Mouse (Mus musculus): Measurements from ENCODE around the gene Osbpl5. TPM values are rescaled to one million over a fixed set of nuclear protein-coding genes. Genes with fewer than 3 reads are reported as not detected.

Gene Osbpl5
- polyA plus RNA-seq, 1 experiment from 2014 or later = 9.4 TPM

- peaks cover 22% of the 10 kb centered on the region for H3K4me1 ChIP-seq
- no peak overlapping the region for H3K4me3 ChIP-seq
- H3K9me3 ChIP-seq = no peaks in the 10 kb centered on the region
- H3K27ac ChIP-seq = no peak overlapping the region; the same call in 1 of the 2 replicates
- peaks cover 6% of the 10 kb centered on the region; the same call in 1 of the 2 replicates for H3K36me3 ChIP-seq (replicated peaks)
- no peaks in the 10 kb centered on the region for H3K27me3 ChIP-seq (ENCODE audit: poor library complexity, severe bottlenecking)
- DNase-seq (ENCODE audit: extremely low spot score, low spot score) = no peak
- 73% methylated on average over 1 of the region's 1 CpGs for WGBS
Measured at GRCm38 (mm10) chr7:143717811-143718210, 39.0 kb downstream of the Osbpl5 start.

DNA sequence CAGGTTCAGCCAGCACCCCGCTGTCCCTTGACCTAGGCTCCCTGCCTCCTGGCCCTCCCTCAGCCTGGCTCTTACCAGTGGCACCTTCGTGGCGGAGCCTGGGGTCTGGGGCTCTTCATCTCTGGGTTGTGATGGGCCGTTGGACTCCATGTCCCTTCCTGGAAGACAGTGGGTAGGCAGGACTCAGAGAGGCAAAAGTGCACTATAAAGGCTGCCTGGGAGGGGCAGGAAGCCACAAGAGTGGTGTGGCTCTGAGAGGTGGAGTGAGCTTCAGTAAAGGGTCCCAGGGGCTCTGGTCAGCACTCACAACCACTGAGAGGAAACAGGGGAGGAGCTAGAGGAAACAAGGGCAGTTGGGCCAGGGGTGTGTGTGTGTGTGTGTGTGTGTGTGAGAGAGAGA lies 43.4 kb downstream of the Osbpl5 start:
- H3K27me3 ChIP-seq (ENCODE audit: poor library complexity, severe bottlenecking) = no peaks in the 10 kb centered on the region
- H3K9me3 ChIP-seq = no peaks in the 10 kb centered on the region
- peaks cover 12% of the 10 kb centered on the region for H3K36me3 ChIP-seq (replicated peaks)
- no peak overlapping the region for H3K4me3 ChIP-seq
- peaks cover 12% of the 10 kb centered on the region for H3K4me1 ChIP-seq
- H3K27ac ChIP-seq = no peak overlapping the region
- WGBS = 91% methylated on average over 4 of the region's 4 CpGs
- DNase-seq (ENCODE audit: extremely low spot score, low spot score) = no peak

- 91% methylated on average over 8 of the region's 8 CpGs for WGBS
- no peak for DNase-seq (ENCODE audit: extremely low spot score, low spot score)
- Histone ChIP-seq H3K4me1 (peaks cover 7% of the 10 kb centered on the region), H3K27me3 (ENCODE audit: poor library complexity, severe bottlenecking) (no peaks in the 10 kb centered on the region), H3K36me3 (replicated peaks) (peaks cover 12% of the 10 kb centered on the region), H3K9me3 (no peaks in the 10 kb centered on the region), H3K27ac (no peak overlapping the region), H3K4me3 (no peak overlapping the region)
Measured at GRCm38 (mm10) chr7:143712771-143713348, 43.9 kb downstream of the Osbpl5 start.

DNA sequence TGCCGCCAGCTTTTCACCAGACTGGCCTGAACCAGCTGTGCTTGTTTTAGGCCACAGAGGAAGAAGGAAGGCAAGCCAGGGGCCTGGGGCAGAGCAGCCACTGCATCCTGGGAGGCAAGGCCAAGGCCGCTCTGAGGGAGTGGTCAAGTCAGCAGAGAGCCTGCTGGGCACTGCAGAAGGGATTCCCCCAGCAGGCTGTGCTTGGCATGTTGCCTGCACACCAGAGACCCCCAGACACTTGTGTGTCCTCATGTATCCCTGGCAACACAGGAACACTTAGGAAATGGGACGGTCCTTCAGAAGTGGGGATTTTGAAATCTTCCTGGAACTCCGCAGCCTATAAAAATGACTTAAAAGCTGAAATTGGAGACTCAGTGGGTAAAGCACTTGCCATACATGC lies 44.8 kb downstream of the Osbpl5 start:
- no peak for DNase-seq (ENCODE audit: extremely low spot score, low spot score)
- peaks cover 12% of the 10 kb centered on the region for H3K36me3 ChIP-seq (replicated peaks)
- WGBS = 83% methylated on average over 4 of the region's 4 CpGs
- H3K27me3 ChIP-seq (ENCODE audit: poor library complexity, severe bottlenecking) = no peaks in the 10 kb centered on the region
- peaks cover 3% of the 10 kb centered on the region; the same call in 1 of the 2 replicates for H3K4me1 ChIP-seq
- 0 out of 2 replicates have a peak overlapping the region, but pooled peaks have one; percentile 5 for H3K27ac ChIP-seq
- no peaks in the 10 kb centered on the region for H3K9me3 ChIP-seq
- no peak overlapping the region for H3K4me3 ChIP-seq

DNA sequence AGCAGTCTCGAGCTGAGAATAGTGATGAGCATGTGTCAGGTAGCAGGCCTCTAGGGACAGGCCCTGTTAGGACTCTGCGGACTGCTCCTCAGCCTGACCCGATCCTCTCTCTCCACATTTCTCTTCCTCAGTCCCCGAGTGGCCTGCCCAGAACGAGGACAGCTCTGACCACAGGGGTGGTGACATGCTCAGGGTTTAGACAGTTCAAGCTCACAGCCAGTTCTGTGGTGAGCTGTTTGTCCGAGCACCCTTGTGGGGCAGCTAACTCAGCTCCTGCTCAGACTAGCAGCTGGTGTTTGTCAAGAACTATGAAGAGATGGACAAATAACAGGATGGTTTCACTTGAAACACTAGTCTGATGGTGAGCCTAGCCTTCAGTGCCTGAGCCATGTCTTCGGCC lies 45.4 kb downstream of the Osbpl5 start:
- 80% methylated on average over 7 of the region's 7 CpGs for WGBS
- no peak overlapping the region for H3K27ac ChIP-seq
- peaks cover 12% of the 10 kb centered on the region for H3K36me3 ChIP-seq (replicated peaks)
- no peak for DNase-seq (ENCODE audit: extremely low spot score, low spot score)
- no peaks in the 10 kb centered on the region for H3K27me3 ChIP-seq (ENCODE audit: poor library complexity, severe bottlenecking)
- H3K4me1 ChIP-seq = peaks cover 3% of the 10 kb centered on the region; the same call in 1 of the 2 replicates
- no peaks in the 10 kb centered on the region for H3K9me3 ChIP-seq
- H3K4me3 ChIP-seq = no peak overlapping the region

- Histone ChIP-seq H3K4me1 (peaks cover 3% of the 10 kb centered on the region; the same call in 1 of the 2 replicates), H3K4me3 (no peak overlapping the region), H3K36me3 (replicated peaks) (peaks cover 8% of the 10 kb centered on the region), H3K27ac (no peak overlapping the region), H3K27me3 (ENCODE audit: poor library complexity, severe bottlenecking) (no peaks in the 10 kb centered on the region), H3K9me3 (no peaks in the 10 kb centered on the region)
- WGBS = 89% methylated on average over 7 of the region's 7 CpGs
- DNase-seq (ENCODE audit: extremely low spot score, low spot score) = no peak
Measured at GRCm38 (mm10) chr7:143709395-143709794, 47.4 kb downstream of the Osbpl5 start.

DNA sequence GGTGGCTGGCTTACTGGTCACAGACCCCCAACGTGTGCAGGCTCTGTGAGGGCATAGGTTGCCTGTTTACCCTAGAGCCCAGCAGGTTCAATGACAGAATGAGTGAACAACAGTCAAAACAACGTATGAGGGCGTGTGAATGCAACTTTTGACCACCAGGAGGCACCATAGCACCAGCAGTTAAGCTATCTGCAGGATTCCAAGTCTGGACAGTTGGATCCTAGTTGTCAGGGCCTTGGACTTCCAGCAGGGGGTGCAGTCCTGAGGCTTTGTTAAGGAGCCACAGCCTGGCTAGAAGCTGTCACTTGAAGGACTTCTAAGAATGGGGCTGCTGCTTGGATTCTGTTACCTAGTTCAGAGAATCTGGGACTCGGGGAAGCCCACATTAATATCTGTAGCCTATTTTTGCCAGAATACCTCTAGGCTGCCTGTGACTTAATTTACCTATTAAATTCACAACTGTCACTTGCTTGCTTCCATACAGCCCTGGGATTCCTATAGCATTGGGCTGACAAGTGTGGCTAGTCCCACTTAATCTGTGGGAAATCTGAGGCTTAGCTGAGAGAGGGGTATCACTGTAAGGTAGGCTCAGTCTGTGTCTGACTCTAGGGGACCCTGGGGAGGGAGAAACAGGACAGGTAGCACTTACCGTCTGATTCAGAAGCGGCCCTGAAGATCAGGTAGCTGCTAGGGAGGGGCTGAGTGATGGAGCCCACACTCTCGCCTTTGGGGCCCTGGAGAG lies 49.9 kb downstream of the Osbpl5 start:
- peak; percentile 88 for DNase-seq (ENCODE audit: extremely low spot score, low spot score)
- H3K4me1 ChIP-seq = peaks cover 3% of the 10 kb centered on the region; the same call in 1 of the 2 replicates
- peaks cover 10% of the 10 kb centered on the region for H3K36me3 ChIP-seq (replicated peaks)
- H3K4me3 ChIP-seq = no peak overlapping the region
- H3K27ac ChIP-seq = no peak overlapping the region
- no peaks in the 10 kb centered on the region for H3K9me3 ChIP-seq
- 37% methylated on average over 7 of the region's 7 CpGs for WGBS
- H3K27me3 ChIP-seq (ENCODE audit: poor library complexity, severe bottlenecking) = no peaks in the 10 kb centered on the region

DNA sequence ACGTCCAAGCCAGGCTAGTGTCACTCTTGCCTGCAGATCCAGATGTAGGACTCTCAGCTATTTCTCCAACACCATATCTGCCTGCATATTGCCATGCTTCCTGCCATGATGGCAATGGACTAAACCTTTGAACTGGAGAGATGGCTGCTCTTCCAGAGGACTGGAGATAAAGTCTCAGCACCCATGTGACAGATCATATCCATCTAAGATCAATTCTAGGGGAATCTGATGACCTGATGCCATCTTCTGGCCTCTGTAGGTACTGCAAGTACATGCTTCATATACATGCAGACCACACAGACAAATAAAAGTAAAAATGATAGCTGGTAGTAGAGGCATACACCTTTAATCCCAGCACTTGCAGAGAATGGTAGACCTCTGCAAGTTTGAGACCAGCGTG lies 60.6 kb downstream of the Osbpl5 start:
- DNase-seq (ENCODE audit: extremely low spot score, low spot score) = no peak
- 58% methylated on average over 2 of the region's 2 CpGs for WGBS

GRCm38 (mm10) chr7:143694550-143694949 lies 62.2 kb downstream of the Osbpl5 start:
- peaks cover 3% of the 10 kb centered on the region; the same call in 1 of the 2 replicates for H3K9me3 ChIP-seq
- no peaks in the 10 kb centered on the region for H3K27me3 ChIP-seq (ENCODE audit: poor library complexity, severe bottlenecking)
- H3K4me1 ChIP-seq = no peaks in the 10 kb centered on the region
- H3K36me3 ChIP-seq (replicated peaks) = peaks cover 21% of the 10 kb centered on the region
- no peak for DNase-seq (ENCODE audit: extremely low spot score, low spot score)
- H3K27ac ChIP-seq = no peak overlapping the region
- 93% methylated on average over 7 of the region's 7 CpGs for whole genome bisulfite sequencing
- no peak overlapping the region for H3K4me3 ChIP-seq

More for the DNA sequence above, 60.6 kb downstream of the Osbpl5 start:
- Histone ChIP-seq H3K27ac (no peak overlapping the region), H3K9me3 (peaks cover 3% of the 10 kb centered on the region; the same call in 1 of the 2 replicates), H3K4me3 (no peak overlapping the region), H3K4me1 (no peaks in the 10 kb centered on the region), H3K27me3 (ENCODE audit: poor library complexity, severe bottlenecking) (no peaks in the 10 kb centered on the region), H3K36me3 (replicated peaks) (peaks cover 21% of the 10 kb centered on the region)

- H3K9me3 ChIP-seq = peaks cover 3% of the 10 kb centered on the region; the same call in 1 of the 2 replicates
- H3K4me1 ChIP-seq = no peaks in the 10 kb centered on the region
- no peak for DNase-seq (ENCODE audit: extremely low spot score, low spot score)
- H3K36me3 ChIP-seq (replicated peaks) = peaks cover 21% of the 10 kb centered on the region
- H3K27me3 ChIP-seq (ENCODE audit: poor library complexity, severe bottlenecking) = peaks cover 2% of the 10 kb centered on the region; the same call in 1 of the 2 replicates
- WGBS = 89% methylated on average over 12 of the region's 12 CpGs
- H3K4me3 ChIP-seq = no peak overlapping the region
- no peak overlapping the region for H3K27ac ChIP-seq
Measured at GRCm38 (mm10) chr7:143692746-143693510, 63.9 kb downstream of the Osbpl5 start.

DNA sequence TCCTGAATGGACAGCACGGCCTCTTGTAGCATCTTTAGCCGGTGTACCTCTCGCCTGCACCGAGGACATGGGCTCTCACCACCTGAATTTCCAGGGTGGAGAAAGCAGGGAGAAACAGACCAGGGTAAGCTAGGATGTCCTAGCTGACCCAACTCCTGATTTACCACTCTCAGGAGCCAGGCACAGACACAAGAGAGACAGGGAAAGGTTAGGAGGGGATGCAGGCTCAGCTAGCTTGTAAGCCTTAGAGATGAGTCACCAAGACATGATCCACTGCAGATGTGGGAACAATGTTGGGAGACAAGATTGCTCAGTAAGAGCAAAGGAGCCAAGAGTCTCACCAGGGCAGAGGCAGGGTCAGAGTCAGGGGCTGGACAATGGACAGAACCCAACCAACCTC lies 64.9 kb downstream of the Osbpl5 start:
- Histone ChIP-seq H3K9me3 (peaks cover 3% of the 10 kb centered on the region; the same call in 1 of the 2 replicates), H3K27ac (no peak overlapping the region), H3K36me3 (replicated peaks) (peaks cover 21% of the 10 kb centered on the region), H3K27me3 (ENCODE audit: poor library complexity, severe bottlenecking) (peaks cover 5% of the 10 kb centered on the region; the same call in 1 of the 2 replicates), H3K4me3 (no peak overlapping the region), H3K4me1 (no peaks in the 10 kb centered on the region)
- WGBS = 95% methylated on average over 4 of the region's 4 CpGs
- DNase-seq (ENCODE audit: extremely low spot score, low spot score) = no peak

DNA sequence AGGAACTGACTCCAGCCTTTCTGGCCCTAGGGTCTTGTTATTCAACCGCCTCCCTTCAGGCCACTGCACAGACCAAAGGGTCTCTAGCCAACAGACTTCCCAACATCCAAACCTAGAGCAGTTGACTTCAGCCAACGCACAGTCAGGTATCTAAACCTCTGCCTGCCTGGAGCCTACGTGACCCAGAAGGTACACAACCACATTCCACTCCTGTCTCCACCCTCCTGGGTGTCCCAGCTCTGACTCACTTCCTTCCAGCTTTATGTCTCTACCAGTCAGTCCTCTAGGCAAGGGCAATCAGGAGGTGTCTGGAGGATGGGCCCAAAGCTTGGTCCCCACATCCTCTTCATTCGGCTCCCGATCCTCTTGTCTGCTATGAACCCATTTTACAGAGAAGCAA lies 65.6 kb downstream of the Osbpl5 start:
- WGBS = 86% methylated on average over 5 of the region's 5 CpGs
- no peak for DNase-seq (ENCODE audit: extremely low spot score, low spot score)
- Histone ChIP-seq H3K27me3 (ENCODE audit: poor library complexity, severe bottlenecking) (peaks cover 5% of the 10 kb centered on the region; the same call in 1 of the 2 replicates), H3K9me3 (peaks cover 3% of the 10 kb centered on the region; the same call in 1 of the 2 replicates), H3K36me3 (replicated peaks) (peaks cover 21% of the 10 kb centered on the region), H3K4me1 (no peaks in the 10 kb centered on the region), H3K27ac (no peak overlapping the region), H3K4me3 (no peak overlapping the region)
